In the genomic region with DNA sequence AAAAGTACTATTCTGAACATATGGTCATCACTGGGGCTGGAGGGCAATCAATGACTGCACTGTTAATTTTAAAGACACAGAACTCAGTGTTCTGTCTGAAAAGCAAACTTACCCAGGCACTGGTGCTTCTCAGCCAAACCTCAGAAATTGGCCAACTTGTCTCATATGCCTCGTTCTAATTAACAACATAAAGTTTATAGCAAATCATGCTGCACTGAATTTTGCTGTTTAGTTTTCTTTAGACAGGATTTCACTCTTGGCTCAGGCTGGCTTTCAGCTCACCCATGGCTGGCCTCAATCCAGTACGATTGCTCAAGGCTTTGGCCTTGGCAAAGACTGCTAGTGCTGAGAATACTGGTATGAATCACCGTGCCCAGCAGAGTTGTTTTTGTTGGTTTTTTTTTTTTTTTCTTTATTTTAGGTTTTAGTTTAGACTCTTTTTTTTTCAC, we compare ENCODE assay signal across 9 mouse cellular contexts. TPM values are rescaled to one million over a fixed set of nuclear protein-coding genes. Genes with fewer than 3 reads are reported as not detected.
DNase-seq lines count a peak whose midpoint lies in the region; ATAC-seq and TF ChIP-seq lines count a peak whose summit lies in the region.
"Had no signal": no experiment of that assay in that cellular context is flagged by ENCODE, and none has a peak within 500 bp of the region (broad histone marks: within the 10 kb centered on the region; RNA-seq: fewer than 3 reads in every experiment).

No protein-coding gene starts in this region.

- H3K4me3 ChIP-seq in hindbrain, embryonic 16.5 days (ENCODE audit: low read length) = no peak overlapping the region
- no peak overlapping the region for H3K4me3 ChIP-seq in hindbrain, embryonic 12.5 days
- no peak overlapping the region for H3K4me3 ChIP-seq in lung, embryonic 14.5 days (ENCODE audit: low read depth, low read length)
- H3K4me3 ChIP-seq in small intestine, adult 2 months (ENCODE audit: low read depth, low read length) = no peak overlapping the region
- no peak overlapping the region for H3K4me3 ChIP-seq in thymus, adult 2 months (ENCODE audit: control insufficient read depth, insufficient read depth, low read length)
- H3K4me3 ChIP-seq: liver, embryonic 13.5 days had no signal

- H3K4me2 ChIP-seq in hindbrain, embryonic 16.5 days (ENCODE audit: low read length) = no peak overlapping the region; the same call in 1 of the 2 replicates
- H3K4me2 ChIP-seq in hindbrain, embryonic 12.5 days (replicated peaks) = no peak overlapping the region
- no peak overlapping the region for H3K4me2 ChIP-seq in lung, embryonic 14.5 days
- H3K4me2 ChIP-seq: liver, embryonic 13.5 days had no signal

- ATAC-seq in hindbrain, embryonic 16.5 days = peak; percentile 61
- ATAC-seq in hindbrain, embryonic 12.5 days (ENCODE audit: low FRiP score) = no peak
- ATAC-seq in lung, embryonic 14.5 days (ENCODE audit: insufficient read depth) = no peak; the same call in 1 of the 2 replicates

- H3K27me3 ChIP-seq in hindbrain, embryonic 16.5 days (replicated peaks; ENCODE audit: control insufficient read depth, insufficient read depth, low read length) = no peaks in the 10 kb centered on the region
- H3K27me3 ChIP-seq in hindbrain, embryonic 12.5 days = no peaks in the 10 kb centered on the region
- H3K27me3 ChIP-seq in lung, embryonic 14.5 days (ENCODE audit: insufficient read depth, low read length) = no peaks in the 10 kb centered on the region
- no peaks in the 10 kb centered on the region for H3K27me3 ChIP-seq in small intestine, adult 2 months (ENCODE audit: control insufficient read depth, insufficient read depth, low read length)
- H3K27me3 ChIP-seq in thymus, adult 2 months (ENCODE audit: control insufficient read depth, insufficient read depth, low read length) = no peaks in the 10 kb centered on the region
- H3K27me3 ChIP-seq: liver, embryonic 13.5 days had no signal

- WGBS in hindbrain, embryonic 16.5 days = 50% methylated on average over 3 of the region's 3 CpGs
- WGBS in hindbrain, embryonic 12.5 days = 80% methylated on average over 3 of the region's 3 CpGs
- WGBS in lung, embryonic 14.5 days = 39% methylated on average over 3 of the region's 3 CpGs
- 9% methylated on average over 3 of the region's 3 CpGs for WGBS in small intestine, adult 2 months
- WGBS in thymus, adult 2 months = 45% methylated on average over 3 of the region's 3 CpGs

- TF ChIP-seq CTCF in lung, embryonic 14.5 days (IDR thresholded peaks at IDR 0.05; ENCODE audit: low read depth) = no peak
- TF ChIP-seq CTCF in small intestine, adult 2 months (IDR thresholded peaks at IDR 0.05; ENCODE audit: extremely low read depth, insufficient read length, insufficient replicate concordance, low read depth, low read length) = no peak
- TF ChIP-seq CTCF in thymus, adult 2 months (IDR thresholded peaks at IDR 0.05; ENCODE audit: borderline replicate concordance, control insufficient read depth, extremely low read depth, insufficient read depth, low read length, poor library complexity) = no peak

- peak; percentile 95 for DNase-seq in adrenal gland, postnatal 10 days
- DNase-seq in frontal cortex, postnatal 36 days (ENCODE audit: low spot score in 2 of 2) = peak; percentile 56 to 65
- peak; percentile 78 for DNase-seq in kidney, postnatal 14 days
- DNase-seq in lung, embryonic 14.5 days = peak; percentile 87
- no peak for DNase-seq in thymus, adult 2 months
- DNase-seq: liver, embryonic 13.5 days had no signal

- TF ChIP-seq POLR2A in small intestine, adult 2 months (IDR thresholded peaks at IDR 0.05; ENCODE audit: low read depth, low read length) = no peak
- no peak for TF ChIP-seq POLR2A in thymus, adult 2 months (IDR thresholded peaks at IDR 0.05; ENCODE audit: control insufficient read depth, extremely low read depth, insufficient read depth, low read length, poor library complexity)

- H3K36me3 ChIP-seq in hindbrain, embryonic 16.5 days (ENCODE audit: control insufficient read depth, insufficient read depth, low read length) = no peaks in the 10 kb centered on the region
- no peaks in the 10 kb centered on the region for H3K36me3 ChIP-seq in hindbrain, embryonic 12.5 days
- H3K36me3 ChIP-seq in lung, embryonic 14.5 days (ENCODE audit: insufficient read depth) = no peaks in the 10 kb centered on the region
- H3K36me3 ChIP-seq in small intestine, adult 2 months (ENCODE audit: control insufficient read depth, insufficient read depth, low read length) = no peaks in the 10 kb centered on the region
- no peaks in the 10 kb centered on the region for H3K36me3 ChIP-seq in thymus, adult 2 months (ENCODE audit: control insufficient read depth, insufficient read depth, low read length)
- H3K36me3 ChIP-seq: liver, embryonic 13.5 days had no signal

- H3K9me3 ChIP-seq in hindbrain, embryonic 16.5 days (ENCODE audit: control insufficient read depth, low read length) = no peaks in the 10 kb centered on the region
- no peaks in the 10 kb centered on the region for H3K9me3 ChIP-seq in hindbrain, embryonic 12.5 days (replicated peaks)
- H3K9me3 ChIP-seq in lung, embryonic 14.5 days (ENCODE audit: low read depth, low read length) = no peaks in the 10 kb centered on the region
- H3K9me3 ChIP-seq: liver, embryonic 13.5 days had no signal

- H3K27ac ChIP-seq in hindbrain, embryonic 16.5 days (ENCODE audit: low read depth, low read length) = no peak overlapping the region
- H3K27ac ChIP-seq in hindbrain, embryonic 12.5 days = no peak overlapping the region
- no peak overlapping the region for H3K27ac ChIP-seq in lung, embryonic 14.5 days (ENCODE audit: low read depth)
- peak overlapping the region; percentile 34; the same call in 1 of the 2 replicates for H3K27ac ChIP-seq in small intestine, adult 2 months (ENCODE audit: insufficient read depth, low read depth, low read length)
- no peak overlapping the region; the same call in 1 of the 2 replicates for H3K27ac ChIP-seq in thymus, adult 2 months (ENCODE audit: control insufficient read depth, insufficient read depth, low read length)
- H3K27ac ChIP-seq: liver, embryonic 13.5 days had no signal

- H3K9ac ChIP-seq in hindbrain, embryonic 16.5 days (ENCODE audit: low read depth, low read length) = no peak overlapping the region
- H3K9ac ChIP-seq in hindbrain, embryonic 12.5 days = no peak overlapping the region
- H3K9ac ChIP-seq in lung, embryonic 14.5 days = no peak overlapping the region
- H3K9ac ChIP-seq: liver, embryonic 13.5 days had no signal

- peaks cover 5% of the 10 kb centered on the region; the same call in 1 of the 2 replicates for H3K4me1 ChIP-seq in hindbrain, embryonic 16.5 days (ENCODE audit: control insufficient read depth, insufficient read depth, low read depth, low read length)
- no peaks in the 10 kb centered on the region for H3K4me1 ChIP-seq in hindbrain, embryonic 12.5 days
- no peaks in the 10 kb centered on the region for H3K4me1 ChIP-seq in lung, embryonic 14.5 days (ENCODE audit: insufficient read depth)
- H3K4me1 ChIP-seq in small intestine, adult 2 months (ENCODE audit: control insufficient read depth, insufficient read depth, insufficient read length, low read length) = peaks cover 7% of the 10 kb centered on the region; the same call in 1 of the 2 replicates
- H3K4me1 ChIP-seq in thymus, adult 2 months (replicated peaks; ENCODE audit: control insufficient read depth, insufficient read depth, low read length) = peaks cover 3% of the 10 kb centered on the region; the same call in 1 of the 2 replicates

RNA-seq across cellular contexts. Expression of a gene that starts 24.0 kb away (rescaled TPM):
- 7.2 and 7.5 TPM in 2 replicates for polyA plus RNA-seq in hindbrain, embryonic 16.5 days (2015; fragmentation: Nextera tagmentation; extraction: Ambion mirVana)
- polyA plus RNA-seq in hindbrain, embryonic 12.5 days (2016; fragmentation: Nextera tagmentation; extraction: Ambion mirVana) = 10.1 and 10.3 TPM in 2 replicates
- 100 to 1,000 TPM; 101 to 135 TPM for total RNA-seq in adrenal gland, postnatal 10 days (2021)
- polyA plus RNA-seq in lung, embryonic 14.5 days (2014; fragmentation: Nextera tagmentation; extraction: Ambion mirVana) = 6.7 and 8.4 TPM in 2 replicates
- 1.8 and 3.4 TPM in 2 replicates for polyA plus RNA-seq in small intestine, adult 2 months (2012; rRNA removed)
- 18.9 and 19.4 TPM in 2 replicates for polyA plus RNA-seq in thymus, adult 2 months (2012; rRNA removed)
